Mouse (Mus musculus) spleen, adult 18-20 months (tissue): Measurements from ENCODE around the gene Thsd7a.

ENCODE experiments used
- DNase-seq, 2 experiments: peaks; one replicate each; pipeline ENCODE4 v3.0.0; 2022; ENCODE audit warnings: mixed read lengths in 2 of 2

Gene Thsd7a

DNA sequence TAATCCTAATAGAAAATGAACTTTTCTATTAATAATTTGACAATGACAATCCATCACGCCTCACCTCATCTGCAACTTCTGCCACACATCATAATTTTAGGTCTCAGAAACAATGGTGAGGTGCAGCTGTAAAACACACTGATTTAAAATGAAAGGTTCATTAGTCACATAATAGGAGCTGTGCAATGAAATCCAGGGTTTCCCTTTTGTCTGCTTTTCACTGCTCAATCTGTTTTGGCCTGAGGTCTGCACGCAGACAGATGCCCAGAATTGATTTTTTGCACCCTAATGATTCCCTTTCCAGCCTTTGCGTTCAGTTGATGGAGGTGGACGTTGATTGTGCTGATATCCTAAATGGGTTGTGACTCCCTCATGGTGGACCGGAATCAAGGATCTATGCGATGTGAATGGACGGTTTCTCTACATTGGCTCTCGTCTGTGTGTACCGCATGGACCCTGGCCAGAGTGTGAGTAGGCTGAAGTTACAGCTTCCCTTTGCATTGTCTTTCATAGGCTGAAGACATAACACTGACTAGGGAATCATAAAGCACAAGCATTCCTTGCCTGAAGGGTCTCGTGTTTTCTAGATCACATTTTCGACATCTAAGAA is 120.5 kb downstream of the Thsd7a start:
- DNase-seq = no peak

DNA sequence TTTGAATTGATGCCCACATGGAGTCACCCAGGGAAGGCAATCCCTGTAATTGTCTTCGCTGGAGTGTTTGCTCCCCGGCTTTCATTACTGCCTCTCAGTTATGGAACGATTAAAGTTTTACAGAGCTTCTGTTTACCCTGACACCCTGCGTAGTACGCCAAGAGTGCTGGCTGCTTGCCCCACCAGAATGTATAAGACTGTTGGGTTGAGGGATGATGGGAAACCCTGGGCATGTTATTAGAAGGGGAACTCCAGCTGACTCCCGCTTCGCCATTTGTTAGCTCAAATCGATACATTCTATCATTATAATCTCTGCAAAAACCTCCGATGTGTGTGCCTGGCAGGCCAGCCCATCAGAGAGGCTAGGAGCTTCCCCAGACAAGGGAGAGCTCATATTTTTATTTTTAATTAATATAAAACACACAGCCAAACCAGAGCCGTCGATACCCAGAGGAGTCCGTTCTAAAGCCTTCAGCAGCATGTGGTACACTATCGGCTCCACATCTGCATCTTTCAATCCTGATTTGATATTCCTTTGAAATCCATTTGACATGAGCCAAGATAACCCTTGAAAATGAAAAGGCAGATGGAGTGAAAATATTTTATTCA is 142.5 kb downstream of the Thsd7a start:
- no peak for DNase-seq

DNA sequence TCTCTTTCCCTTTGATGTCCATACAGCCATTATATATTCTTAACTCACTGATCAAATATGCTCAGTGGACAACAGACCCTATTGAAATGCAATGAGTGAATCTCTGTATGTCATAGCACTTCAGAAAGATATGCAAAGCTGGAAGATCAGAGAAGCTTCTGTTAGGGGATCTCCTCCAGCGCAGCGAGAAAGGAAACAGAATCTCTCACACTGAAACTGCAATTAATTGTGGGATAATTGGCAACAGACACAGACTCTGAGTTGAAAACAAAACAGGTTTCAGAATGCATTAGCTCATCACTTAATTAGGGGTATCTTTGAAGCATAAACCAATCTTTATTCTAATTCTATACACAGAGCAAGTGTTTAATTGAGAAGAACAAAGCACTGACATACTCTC is 146.3 kb downstream of the Thsd7a start:
- no peak for DNase-seq

DNA sequence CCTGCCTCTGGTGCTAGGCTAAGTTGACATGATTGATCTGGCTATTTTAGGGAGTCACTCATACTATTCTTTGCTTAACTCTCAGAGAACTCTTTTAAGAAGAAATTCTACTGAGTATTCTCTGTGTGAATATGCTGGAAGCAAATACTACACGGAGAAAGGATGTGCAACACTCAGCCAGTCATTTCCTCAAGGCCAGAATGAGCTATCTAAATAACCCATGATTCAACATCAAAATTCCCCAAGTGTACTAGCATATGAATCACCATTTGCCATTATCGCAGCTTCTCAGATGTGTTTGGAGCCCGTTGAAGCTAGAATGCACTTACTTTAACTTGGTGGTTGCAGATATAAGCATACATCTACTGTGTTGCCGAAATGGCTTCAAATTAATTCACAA is 147.0 kb downstream of the Thsd7a start:
- DNase-seq = no peak

DNA sequence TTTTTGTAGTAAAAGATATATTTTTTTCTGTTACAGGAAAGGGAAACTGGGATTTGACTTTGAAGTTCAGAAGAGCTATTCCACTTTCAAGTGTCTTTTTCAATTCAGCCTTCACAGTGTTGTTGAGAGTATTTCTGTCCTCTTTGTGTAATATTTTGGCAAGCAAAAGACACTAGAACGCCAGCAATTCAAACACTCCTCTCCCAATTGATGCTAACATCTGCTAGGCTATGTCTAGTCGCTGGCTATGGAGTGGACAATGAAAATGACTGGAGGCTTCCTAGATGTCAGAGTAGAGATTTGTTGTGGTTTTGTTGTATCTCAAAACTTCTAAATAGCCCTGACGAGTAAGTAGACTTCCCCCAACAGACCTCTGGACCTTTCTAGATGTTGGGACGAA is 164.8 kb downstream of the Thsd7a start:
- DNase-seq = no peak

DNA sequence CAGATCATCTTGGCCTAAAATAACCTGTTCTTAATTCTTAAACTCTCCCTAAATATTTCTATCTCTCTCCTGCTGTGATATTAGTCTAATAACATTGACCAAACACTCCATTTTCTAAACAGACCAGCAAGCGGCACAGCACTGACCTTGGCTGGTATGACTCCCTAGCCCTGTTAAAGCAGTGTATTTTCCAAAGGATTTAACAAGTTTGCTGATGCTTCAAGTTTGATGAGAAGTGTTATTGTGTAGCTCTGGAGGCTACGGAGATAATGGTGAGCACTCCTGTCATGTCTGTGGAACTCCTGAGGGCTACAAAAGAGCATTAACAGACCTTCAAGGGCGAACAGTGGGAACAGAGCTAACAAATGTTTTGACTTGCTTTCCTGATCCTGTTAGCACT is 168.1 kb downstream of the Thsd7a start:
- no peak for DNase-seq

DNA sequence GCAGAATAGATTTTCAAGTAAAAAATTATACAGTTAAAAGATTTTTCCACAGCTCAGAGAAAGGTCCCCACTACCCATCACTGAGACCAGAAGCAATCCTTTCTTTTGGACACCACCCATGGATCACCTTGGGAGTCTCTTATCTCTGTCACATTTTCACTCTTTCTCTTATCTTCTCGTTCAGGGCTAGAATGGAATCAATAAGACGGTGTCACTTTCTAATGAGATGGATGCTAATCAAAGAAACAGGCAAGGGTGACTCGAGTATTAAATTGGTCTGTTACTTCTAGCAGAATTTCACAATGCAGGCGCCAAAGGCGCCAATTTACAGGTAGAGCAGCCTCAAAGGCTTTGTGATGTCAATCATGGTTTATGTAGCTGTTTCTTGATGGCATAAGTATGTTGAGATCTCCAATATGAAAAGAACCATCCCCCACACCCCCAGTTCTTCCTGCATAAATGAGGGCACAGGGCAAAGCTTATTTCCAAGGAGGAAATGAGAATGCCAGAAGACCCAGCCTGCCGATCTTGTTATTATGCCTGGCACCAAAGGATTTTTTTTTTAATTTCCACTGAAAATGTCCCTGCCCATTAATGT is 173.5 kb downstream of the Thsd7a start:
- DNase-seq = no peak

DNA sequence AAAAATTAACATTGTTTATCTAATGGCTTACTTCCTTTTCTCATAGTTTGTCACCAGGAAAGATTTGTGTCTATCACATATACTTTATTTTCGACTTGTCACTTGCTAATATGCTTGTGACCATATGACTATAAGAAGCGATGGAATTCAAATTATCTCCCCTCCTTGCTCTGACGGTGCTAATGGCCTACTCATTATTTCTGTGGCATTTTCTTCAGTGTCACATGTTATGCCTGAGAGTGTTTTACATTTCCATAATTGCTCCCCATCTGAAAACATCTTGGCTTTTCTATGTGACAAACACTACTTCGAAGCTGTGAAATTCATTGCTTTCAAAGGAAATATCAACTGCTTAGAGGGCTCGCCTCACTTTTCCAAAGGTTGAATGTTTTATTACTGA is 177.0 kb downstream of the Thsd7a start:
- no peak for DNase-seq

DNA sequence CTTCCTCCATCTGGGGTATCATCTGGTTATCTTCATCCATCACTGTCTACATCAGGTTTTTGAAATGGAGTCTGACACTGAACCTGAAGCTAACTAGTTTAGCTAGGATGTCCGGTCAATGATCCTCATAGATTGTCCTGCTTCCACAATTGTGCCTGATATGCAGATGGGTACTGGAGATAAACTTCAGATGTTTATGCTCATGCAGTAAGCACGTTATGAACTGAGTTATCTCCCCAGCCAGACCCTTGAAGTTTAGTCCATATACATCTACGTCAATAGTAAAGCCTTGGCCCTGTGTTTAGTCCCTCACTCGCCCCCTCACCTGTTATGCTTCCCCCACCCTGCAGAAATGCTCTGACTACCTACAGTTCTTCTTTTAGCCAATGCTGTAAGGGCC is 184.1 kb downstream of the Thsd7a start:
- DNase-seq = no peak

- no peak for DNase-seq
These were observed 186.9 kb downstream of the Thsd7a start for GRCm38 (mm10) chr6:12562336-12562735.

DNA sequence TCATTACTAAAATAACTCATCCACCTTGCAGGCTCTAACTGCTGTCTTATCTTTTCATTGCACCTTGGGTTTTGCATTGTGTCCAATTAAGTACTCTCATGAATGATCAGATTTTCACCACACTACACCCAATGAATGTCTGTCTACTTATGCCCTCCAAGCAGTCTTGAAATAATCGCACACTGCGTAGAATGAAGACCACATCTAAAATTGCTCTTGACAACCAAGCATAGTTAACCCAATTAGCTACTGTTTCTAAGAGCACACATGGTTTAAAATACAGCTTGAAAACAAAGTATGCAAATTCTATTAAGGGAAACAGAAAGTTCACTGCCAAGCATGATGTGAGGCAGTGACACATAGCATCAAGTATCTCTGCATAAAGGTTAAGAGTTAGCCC is 188.7 kb downstream of the Thsd7a start:
- no peak for DNase-seq

DNA sequence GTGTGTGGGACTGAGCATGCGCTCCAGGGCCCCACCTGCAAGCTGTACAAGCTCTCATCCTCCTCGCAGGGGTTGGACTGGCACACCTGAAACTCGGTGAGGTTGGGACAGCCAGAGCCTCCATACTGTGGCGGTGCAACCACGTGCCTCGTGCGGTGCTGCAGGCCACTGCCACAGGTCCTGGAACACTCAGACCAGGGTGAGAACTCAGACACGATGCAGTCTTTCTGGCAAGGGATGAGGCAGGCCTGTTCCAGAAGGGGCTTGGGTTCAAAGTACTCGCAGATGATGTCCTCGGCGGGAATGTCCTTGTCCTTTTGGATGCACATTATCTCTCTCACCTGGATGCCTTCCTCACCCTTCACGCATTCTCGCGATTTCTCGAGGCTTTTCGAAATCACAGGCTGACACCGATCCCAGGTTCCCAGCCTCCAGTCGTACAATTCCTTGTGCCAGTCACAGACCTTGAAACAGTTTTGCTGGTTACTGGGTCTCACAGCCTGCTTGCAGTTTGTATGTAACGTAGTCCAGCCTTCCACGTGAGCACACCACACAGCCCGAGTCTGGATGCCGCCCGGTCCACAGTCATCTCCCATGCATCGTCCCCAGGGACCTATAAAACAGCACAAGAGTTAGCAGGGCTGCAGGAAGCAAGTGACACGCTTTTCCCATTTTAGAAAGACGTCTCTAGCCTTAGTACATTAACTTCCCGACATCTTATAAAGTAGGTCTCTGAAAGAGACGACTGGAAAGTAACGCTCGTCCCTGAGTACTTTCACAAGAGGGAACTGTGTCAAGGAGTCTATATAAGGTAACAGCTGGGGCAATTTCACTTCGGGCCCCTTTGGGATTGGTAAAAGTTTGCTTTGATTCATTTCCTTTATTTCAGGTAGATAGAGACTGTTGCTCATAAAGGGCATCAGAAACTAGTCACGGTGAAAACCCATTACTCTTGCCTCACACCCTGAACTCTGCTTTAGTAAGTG is 193.8 kb downstream of the Thsd7a start:
- no peak for DNase-seq

DNA sequence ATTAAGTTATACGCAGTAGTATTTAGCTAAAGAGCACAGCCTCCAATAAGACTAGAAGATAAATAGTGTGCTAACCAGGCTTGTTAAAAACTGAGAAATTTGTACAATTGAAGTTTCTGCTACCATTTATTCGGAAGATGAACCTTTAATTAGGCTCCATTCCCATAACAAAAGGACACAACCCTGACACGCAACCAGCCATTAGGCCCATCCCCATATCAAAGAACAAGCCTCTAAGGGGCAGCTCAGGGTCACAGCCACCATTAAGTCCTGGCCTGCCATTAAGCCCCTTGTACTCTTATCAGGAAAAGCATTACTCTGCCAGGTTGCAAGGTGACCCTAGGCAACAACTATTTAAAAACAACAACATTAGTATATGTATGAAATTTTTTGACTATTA is 198.0 kb downstream of the Thsd7a start:
- no peak for DNase-seq

- no peak for DNase-seq
These were observed 199.1 kb downstream of the Thsd7a start for GRCm38 (mm10) chr6:12550054-12550655.

DNA sequence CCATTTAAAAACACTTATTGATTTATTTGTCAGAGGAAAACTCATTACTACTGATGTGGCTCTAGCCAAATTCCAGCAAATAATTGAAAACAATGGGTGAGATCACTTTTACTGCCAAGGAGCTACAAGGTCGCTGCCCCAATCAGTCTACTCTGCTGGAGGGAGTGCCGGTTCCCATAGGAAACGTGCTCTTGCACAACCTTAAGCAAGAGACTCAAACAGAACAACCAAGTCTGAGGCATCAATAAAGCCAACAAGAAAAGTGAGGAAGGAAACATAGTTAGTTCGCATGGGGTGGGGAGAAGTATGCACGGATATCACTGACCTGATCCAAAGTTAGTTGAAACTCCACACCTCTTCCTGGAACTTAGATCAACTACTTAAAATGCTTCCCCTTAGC is 205.1 kb downstream of the Thsd7a start:
- DNase-seq = no peak

DNA sequence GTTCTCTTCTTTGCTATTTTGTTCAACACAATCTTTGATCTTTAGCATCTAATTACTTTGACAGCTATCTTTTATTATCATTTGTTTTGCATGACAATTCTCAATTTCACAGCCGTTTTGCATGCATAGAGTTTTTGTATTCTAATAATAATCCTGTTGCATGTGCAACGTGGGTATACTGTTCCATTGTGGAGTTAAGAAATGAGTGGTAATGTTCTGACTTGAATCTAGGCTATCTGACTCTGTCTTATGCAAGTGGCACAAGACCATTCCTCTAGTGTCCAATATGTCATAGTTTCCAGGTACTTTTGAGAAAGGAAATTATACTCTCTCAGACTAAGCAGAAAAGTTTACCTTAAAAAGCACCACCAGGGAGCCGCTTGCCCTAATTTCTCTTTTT is 206.7 kb downstream of the Thsd7a start:
- no peak for DNase-seq

DNA sequence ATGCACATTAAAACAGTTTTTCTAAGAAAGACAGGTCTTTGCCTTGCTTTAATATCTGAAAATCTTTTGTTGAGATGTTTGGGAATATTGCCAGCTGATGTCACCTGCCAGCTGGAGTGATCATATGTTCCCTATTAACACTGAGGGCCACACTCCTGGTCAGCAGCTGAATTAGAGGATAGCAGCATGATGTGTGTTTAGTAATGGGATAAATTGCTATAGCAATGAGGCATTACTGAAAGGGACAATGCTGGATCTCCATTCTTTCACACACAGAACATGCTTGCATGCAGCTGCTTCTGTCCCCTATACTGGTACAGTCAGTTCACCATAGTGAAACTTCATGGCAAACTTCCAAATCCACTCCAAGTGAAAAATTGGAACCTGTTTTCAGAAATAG is 230.1 kb downstream of the Thsd7a start:
- no peak for DNase-seq

GRCm38 (mm10) chr6:12518283-12518903 is 230.8 kb downstream of the Thsd7a start:
- DNase-seq = no peak

- DNase-seq = no peak
These were observed 231.5 kb downstream of the Thsd7a start for GRCm38 (mm10) chr6:12517726-12518125.

GRCm38 (mm10) chr6:12506877-12507276 is 242.3 kb downstream of the Thsd7a start:
- DNase-seq = no peak

DNA sequence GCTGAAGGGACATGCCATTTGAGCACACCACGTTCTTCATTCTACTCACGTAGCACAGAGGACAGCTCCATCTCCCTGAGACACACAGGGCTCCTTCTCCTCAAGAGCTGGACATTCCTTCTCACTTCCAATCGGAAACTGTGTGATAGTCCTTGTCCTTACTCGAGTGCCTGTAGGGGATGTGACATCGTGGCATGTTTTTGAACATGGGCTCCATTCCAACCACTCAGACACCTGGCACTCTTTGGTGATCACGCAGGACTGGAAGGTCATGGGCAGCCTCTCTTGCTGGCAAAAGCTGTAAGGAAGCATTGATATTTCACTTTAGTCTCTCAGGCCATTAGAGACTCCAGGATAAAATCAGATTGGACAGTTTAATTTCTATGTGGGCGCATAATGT is 245.3 kb downstream of the Thsd7a start:
- DNase-seq = no peak

- no peak for DNase-seq
These were observed 248.3 kb downstream of the Thsd7a start for GRCm38 (mm10) chr6:12500888-12501287.

DNA sequence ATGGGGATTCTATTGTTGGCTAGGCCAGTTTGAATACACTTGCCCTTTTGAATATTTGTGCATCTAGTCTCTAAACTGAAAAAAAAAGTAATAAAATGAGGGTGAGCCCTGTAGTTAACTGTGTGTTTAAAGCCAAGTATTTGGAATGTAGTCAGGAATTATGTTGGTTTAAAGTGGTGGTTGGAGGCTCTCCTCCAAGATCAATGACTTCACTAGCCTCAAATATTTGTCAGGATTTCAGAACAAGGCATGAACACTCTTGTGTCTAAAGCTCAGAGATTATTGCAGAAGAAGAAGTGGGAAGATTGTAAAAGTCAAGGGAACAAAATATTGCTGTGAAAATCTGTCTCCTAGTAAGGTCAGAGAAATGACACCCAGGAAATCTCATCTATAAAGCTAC is 249.3 kb downstream of the Thsd7a start:
- DNase-seq = no peak
